Mouse (Mus musculus): Measurements from ENCODE around the gene Gm29554. TPM values are rescaled to one million over a fixed set of nuclear protein-coding genes. Genes with fewer than 3 reads are reported as not detected.
"Not testable (repeated sequence)": the region's sequence is repeated elsewhere in the genome, so short reads cannot be mapped to it uniquely, and the experiment has no call there.

The Gm29554 gene
- not detected in 2 replicates for polyA plus RNA-seq (2016; fragmentation: Nextera tagmentation; extraction: Ambion mirVana)

GRCm38 (mm10) chrY:12273632-12274031 is at the start of gene Gm29554:
TSS of gene Gm29554 (plus strand) at chrY:12273932.
- not testable (repeated sequence) for H3K27me3 ChIP-seq (ENCODE audit: poor library complexity, severe bottlenecking); H3K27ac ChIP-seq; H3K9me3 ChIP-seq; H3K4me1 ChIP-seq; H3K36me3 ChIP-seq (replicated peaks); DNase-seq (ENCODE audit: extremely low spot score, low spot score); H3K4me3 ChIP-seq
- WGBS: no CpG with 5 or more reads among the region's 6 CpGs

Other genes starting within 250 kb of the Gm29554 start
- gene Gm20812, start 108.0 kb downstream of the Gm29554 start, polyA plus RNA-seq (2016; fragmentation: Nextera tagmentation; extraction: Ambion mirVana): not detected in 2 replicates

Measured in forebrain, embryonic 10.5 days (tissue).